Mouse (Mus musculus): ENCODE results near the gene Tmem123.

The Tmem123 gene

DNA sequence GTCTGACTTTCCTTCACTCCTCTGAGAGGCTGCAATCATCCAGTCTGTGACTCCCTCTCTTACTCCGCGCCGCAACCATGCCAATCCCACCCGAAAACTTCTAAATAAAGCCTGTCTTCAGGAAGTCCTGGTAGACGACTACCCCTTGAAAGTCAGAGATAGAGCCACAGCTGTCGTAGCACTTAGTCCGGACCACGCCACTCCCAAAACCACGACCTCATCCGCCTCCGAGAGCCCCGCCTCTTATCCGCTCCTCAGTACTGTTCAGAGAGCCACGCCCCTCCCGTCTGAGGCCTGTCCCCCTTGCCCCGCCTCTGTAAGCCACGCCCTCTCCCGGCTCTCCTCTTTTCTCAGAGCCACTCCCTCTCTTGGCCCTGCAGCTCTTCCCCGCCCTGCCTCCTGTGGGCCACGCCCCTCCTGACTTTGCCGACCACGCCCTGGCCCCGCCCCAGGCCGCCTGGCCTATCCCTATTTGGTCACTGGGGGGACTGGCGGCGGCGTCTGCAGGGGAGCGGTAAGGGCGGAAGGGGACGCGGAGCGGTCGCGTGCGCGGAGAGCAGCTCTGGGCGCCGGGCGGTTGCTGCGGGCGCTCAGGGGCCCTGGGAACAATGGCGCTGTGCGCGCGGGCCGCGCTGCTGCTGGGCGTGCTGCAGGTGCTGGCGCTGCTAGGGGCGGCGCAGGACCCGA is at the start of gene Tmem123:
Gene Tmem123, plus strand, starts transcription at position 428 of the 687 bp plus-strand sequence.
- no peak; the same call in 1 of the 2 replicates for TF ChIP-seq GATA4 (IDR thresholded peaks at IDR 0.05; ENCODE audit: insufficient replicate concordance, low read length)

DNA sequence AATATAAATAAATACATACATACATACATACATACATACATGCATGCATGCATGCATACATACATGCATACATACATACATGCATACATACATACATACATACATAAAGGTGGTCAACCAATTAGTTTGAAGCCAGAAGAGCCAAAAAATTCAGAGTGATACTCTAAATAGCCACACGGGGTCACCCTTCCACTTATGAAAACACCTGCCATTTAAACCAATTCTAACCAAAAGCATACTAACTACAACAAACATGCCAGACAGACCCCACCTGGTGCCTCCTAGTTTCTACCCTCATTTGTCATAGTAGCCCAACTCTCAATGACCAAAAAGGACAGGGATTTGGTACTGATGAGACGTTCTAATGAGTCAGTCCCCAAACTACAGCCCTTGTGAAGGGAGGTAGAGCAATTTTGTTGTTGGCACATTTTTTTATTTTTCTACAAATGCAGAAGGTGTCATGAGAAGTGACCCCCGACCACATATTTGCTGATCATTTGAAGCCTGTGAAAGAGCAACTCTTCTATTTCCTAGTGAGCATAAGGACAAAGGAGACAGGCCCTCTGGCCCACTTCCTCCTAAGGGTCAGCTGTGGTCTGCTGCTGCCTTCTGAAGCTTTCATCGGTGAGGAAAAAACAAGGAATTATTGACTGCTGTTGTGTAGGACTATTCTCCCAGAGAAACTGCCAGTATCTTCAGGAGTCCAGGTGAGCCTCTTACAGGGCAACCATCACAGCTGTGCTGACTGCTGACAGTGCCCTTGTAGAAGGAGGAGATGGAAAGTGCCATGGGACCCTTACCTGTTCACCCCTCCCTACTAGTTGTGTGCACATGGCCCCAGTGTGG is 49.6 kb upstream of the Tmem123 start:
- TF ChIP-seq GATA4 (IDR thresholded peaks at IDR 0.05; ENCODE audit: insufficient replicate concordance, low read length), result no peak

DNA sequence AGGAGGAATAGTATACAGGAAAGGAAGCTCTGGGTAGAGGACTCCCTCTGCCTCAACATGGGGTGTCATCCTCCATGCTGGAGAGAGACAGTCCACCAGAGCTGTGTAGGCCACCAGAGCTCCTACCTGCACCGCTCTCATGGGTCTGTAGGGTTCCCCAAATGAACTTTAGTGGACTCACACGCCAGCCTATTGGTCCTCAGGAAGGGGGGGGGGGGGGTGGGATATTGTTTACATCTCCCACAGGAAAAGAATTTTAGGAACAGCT is 49.0 kb upstream of the Tmem123 start:
- no peak for TF ChIP-seq GATA4 (IDR thresholded peaks at IDR 0.05; ENCODE audit: insufficient replicate concordance, low read length)

DNA sequence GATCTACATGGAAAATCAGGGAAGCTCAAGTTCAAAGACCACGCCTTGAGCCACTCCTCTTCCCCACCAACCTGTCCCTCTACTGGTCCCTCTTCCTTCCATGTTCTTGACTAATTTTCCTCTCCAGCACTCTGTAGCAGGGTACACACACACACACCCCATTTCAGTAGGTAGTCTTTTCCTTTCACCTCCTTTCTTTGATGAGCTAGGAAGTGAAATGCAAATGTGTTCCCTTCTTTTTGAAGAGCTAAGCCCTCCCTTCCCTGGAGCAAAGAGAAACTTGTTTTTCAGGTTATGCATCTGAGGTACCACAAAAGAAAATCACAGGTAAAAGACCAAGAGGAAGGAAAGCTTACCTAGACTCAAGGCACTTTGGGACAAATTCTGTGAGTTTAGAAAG is 42.3 kb upstream of the Tmem123 start:
- TF ChIP-seq GATA4 (IDR thresholded peaks at IDR 0.05; ENCODE audit: insufficient replicate concordance, low read length), result no peak

DNA sequence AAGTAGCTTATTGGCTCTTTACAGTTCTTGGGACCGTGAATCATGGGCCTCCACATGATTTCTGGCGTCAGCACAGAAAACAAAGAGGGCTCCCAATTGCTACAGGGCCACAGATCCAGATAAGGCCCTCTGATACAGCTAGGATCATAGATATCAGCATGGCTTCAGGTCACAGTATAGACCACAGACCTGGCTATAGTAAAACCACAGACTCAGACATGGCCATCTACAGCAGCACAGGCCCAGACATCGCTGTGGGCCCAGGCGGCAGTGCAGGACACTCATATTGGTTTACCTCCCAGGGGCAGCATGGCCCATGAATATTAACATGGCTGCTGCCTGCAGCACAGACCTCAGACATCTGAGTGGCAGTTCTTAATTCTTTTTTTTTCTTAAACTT is 34.8 kb upstream of the Tmem123 start:
- TF ChIP-seq GATA4 (IDR thresholded peaks at IDR 0.05; ENCODE audit: insufficient replicate concordance, low read length), result no peak

DNA sequence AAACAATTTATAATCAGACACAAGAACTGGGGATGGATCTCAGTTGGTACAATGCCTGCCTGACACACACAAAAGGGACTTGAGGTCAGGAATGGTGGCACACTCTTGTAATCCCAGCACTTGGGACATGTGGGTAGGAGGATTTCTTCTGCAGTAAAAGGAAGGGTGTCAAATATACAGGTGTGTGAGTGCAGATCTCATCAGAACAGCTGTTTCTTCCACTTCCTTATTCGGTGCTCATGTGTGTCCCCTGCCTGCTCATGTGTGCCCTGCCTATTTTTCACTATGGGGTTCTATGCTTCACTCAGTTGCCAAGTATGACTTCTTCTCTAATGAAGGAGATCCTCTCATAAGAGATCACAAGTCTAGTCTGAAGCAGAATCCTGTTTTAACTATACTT is 21.1 kb upstream of the Tmem123 start:
- TF ChIP-seq GATA4 (IDR thresholded peaks at IDR 0.05; ENCODE audit: insufficient replicate concordance, low read length), result no peak

DNA sequence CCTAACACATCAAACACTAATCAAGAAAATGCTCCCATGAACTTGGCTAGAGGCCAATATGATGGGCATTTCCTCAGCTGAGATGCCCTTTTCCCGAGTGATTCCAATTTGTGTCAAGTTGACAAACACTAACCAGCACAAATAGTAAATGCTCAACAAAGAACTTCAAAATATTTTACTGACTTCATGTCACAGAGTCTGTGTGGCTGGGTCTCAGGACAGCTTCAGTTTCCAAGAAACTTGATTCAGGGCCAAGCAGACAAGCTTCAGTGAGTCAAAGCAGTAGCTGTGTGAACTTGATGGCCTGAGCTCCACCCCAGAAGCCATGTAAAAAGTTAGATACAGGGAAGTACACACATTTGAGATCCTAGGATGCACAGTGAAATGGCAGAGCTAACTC is 19.7 kb upstream of the Tmem123 start:
- TF ChIP-seq GATA4 (IDR thresholded peaks at IDR 0.05; ENCODE audit: insufficient replicate concordance, low read length), result no peak

DNA sequence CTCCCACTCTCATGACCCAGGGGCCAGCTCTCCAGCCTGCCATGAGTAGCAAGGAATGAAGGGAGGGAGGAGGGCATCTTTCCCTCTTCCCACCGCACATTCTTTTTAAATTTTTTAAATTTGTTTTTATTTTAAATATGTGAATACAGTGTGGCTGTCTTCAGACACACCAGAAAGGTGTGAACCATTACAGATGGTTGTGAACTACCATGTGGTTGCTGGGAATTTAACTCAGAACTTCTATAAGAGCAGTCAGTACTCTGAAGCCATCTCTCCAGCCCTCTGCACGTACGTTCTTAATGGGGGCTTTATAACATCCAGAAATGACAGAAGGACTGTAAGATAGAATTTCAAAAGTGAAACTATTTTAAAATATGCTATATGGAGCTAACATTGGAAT is 15.0 kb upstream of the Tmem123 start:
- TF ChIP-seq GATA4 (IDR thresholded peaks at IDR 0.05; ENCODE audit: insufficient replicate concordance, low read length), result no peak

DNA sequence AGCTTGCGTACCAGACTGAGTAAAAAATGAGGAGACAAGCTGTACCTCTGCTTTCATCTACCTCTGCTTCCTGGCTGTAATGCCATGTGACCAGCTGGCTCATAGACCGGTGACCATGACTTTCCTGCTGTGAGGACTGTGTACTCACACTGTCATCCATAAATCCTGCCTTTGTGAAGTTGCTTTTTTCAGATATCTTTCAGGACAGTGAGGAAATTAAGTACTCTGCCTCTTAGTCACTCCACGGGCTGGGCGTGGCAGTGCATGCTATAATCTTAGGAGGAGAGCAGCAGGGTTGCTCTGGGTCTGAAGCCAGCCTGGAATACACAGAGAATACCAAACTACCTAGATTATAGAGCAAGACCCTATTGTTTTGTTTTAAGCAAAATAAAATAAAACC is 14.3 kb upstream of the Tmem123 start:
- no peak for TF ChIP-seq GATA4 (IDR thresholded peaks at IDR 0.05; ENCODE audit: insufficient replicate concordance, low read length)

DNA sequence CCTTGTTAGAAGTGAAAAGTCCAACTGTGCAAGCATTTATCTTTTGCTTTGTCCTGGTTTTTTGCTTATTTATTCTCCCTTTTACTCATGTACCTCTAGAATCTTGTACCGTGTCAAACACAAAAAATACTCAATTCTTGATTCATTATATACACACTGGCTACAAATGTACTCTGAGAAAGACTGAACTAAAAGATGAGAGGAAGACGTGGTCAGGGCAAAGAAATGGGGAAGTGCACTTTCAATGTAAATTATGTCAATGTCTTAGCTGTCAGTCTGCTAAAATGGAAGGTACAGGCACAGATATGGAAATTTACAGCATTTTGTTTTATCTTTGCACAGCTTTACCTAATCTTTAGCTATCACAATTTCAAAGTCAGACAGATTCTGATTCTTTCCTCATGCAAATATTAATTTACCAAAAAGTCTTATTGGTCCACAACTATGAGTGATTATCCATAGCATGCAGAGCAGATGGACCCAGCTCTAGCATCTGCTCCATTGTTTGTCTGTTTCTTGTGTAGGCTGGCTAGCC is 7.9 kb upstream of the Tmem123 start:
- no peak for TF ChIP-seq GATA4 (IDR thresholded peaks at IDR 0.05; ENCODE audit: insufficient replicate concordance, low read length)

DNA sequence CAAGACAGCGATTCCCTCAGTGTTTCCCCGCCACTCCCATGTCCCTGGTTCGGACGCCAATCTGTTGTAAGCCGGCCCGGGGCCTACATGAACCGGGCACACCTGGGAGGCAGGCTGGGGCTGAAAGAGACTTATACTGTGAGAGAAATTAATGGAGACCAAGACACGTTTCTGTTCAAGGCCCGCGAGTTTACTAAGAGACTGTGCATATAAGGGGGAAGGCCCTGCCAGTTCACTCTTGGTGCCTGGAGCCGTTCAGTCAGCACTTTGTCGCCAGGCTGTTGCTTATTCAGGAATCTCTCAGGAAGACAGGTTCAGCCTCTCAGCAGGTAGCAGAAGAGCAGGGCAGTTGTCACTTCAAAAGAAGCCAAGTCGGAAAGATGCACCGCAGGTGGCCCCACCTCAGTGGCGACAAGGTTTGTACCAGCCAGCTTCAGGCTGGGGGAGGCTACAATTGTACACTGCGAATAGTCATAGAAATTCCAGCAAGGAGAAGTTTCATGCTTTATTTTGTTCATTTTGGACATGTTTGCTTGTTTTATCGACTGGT is 1.9 kb upstream of the Tmem123 start:
- TF ChIP-seq GATA4 (IDR thresholded peaks at IDR 0.05; ENCODE audit: insufficient replicate concordance, low read length), result no peak

DNA sequence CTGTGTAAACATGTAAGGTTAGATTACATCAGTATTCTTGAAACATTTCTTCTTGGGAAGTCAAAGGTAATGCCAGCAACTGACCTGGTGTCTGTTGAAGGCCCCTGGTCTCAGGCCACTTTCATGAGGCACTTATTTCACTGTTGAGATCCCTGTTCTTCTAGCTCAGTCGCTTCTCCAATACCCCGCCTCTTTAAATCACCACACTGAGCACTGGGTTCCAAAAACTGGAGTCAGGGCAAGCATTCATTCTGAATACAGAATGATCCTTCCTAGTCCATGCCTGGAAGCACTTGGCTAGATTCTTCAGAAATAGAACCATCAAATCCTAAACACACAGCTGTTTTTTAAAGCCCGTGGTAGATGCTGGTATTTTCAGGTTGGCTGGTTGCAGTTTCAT is 1.1 kb upstream of the Tmem123 start:
- TF ChIP-seq GATA4 (IDR thresholded peaks at IDR 0.05; ENCODE audit: insufficient replicate concordance, low read length), result no peak

DNA sequence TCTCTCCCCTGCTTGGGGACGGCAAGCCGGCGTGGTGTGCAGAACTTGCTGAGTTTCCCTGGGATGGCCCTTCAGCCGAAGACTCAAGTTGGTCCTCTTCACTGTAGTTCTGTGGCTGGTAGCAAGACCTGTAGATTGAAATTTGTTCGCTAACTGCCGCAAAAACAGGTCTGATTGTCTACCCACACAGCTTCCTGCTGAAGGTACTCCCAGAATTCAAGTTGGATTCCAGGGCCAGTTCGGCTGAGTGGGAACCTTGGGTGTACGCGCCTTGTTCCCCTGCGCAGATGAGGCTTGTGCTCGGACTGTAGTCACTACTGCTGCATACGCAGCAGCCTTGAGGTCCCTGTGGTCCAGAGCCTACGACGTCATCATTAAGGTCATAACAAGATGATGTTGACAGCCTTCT is 626 bp downstream of the Tmem123 start:
- no peak for TF ChIP-seq GATA4 (IDR thresholded peaks at IDR 0.05; ENCODE audit: insufficient replicate concordance, low read length)

DNA sequence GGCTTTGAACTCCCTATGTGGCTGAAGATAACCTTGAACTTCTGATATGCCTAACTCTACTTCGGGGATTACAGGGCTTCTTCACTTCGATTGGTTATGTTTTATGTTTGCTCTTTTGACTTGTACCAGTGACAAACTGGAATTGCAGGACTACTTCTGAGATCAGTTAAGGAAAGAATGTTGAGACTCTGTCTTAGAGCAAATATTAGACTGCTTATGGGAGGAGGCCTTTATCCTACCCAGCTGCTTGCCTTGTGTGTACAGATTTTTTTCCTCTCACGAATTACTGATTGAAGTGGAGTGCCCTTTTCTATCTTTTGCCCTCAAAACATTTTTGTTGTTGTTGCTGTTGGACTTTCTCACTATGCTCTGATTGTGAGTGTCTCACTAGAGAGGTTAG is 1.4 kb downstream of the Tmem123 start:
- no peak for TF ChIP-seq GATA4 (IDR thresholded peaks at IDR 0.05; ENCODE audit: insufficient replicate concordance, low read length)

DNA sequence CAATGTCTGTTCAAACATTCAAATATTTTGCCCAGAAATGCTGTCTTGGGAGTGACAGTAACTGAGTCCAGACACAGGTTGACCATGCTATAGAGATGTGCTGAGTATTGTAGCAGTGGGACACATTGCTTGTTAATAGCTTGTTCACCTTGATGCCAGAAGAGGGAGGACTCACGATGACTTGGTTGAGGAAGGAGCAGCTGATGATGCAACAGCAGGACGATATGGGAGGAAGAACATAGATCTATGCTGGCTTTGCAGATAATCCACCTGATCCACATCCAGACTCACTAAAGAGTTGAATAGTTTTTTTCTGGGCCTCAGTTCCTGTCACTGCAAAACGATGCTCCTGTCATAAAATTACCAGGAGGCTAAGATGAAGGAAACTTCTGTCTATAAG is 2.7 kb downstream of the Tmem123 start:
- no peak for TF ChIP-seq GATA4 (IDR thresholded peaks at IDR 0.05; ENCODE audit: insufficient replicate concordance, low read length)

DNA sequence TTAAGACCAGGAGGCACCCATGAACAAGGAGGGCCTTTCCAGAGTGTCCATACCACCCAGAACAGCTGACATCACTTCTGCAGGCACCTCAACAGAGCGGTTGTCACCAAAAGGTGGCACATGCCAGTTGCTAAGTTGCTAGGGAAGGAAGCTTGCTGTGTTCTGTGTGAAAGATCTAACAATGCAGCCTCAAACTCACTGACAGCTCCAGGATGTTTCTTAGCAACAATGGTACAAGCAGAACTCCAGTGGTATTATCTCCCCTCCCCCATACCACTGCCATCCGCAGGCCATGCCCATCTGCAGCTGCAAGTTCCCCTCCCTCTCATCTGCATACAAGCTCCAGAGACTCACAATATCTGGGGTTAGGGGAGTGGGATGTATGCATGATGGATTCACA is 3.7 kb downstream of the Tmem123 start:
- TF ChIP-seq GATA4 (IDR thresholded peaks at IDR 0.05; ENCODE audit: insufficient replicate concordance, low read length), result no peak
